Mouse (Mus musculus): Measurements from ENCODE around the gene Man2a2.

GRCm38 (mm10) chr7:80340793-80341192 lies 30.4 kb downstream of the Man2a2 start, which contains the start of gene Unc45a:
- TF ChIP-seq CTCF (IDR thresholded peaks at IDR 0.05; ENCODE audit: low read depth) (peak; percentile 86), EP300 (IDR thresholded peaks at IDR 0.05; ENCODE audit: low read depth) (no peak)

All from liver, postnatal 0 days (tissue).